Mouse (Mus musculus) R1 (cell line): ENCODE data around the gene Srm.

Source experiments
- DNase-seq: peaks from one replicate; pipeline ENCODE4 v3.0.0-alpha.2; 2018; ENCODE audit warnings: low read depth, low spot score

Gene Srm

GRCm38 (mm10) chr4:148633395-148634061, 42.2 kb downstream of the Srm start:
- no peak for DNase-seq

- DNase-seq, result no peak
Measured at GRCm38 (mm10) chr4:148635309-148635708, 44.0 kb downstream of the Srm start.

- no peak for DNase-seq
Measured at GRCm38 (mm10) chr4:148638302-148638701, 47.0 kb downstream of the Srm start.

- DNase-seq, result no peak
Measured at GRCm38 (mm10) chr4:148639455-148639854, 48.2 kb downstream of the Srm start.

GRCm38 (mm10) chr4:148641121-148641520, 49.8 kb downstream of the Srm start:
- no peak for DNase-seq

GRCm38 (mm10) chr4:148643291-148644156, 52.2 kb downstream of the Srm start, which contains the start of gene Gm572:
Gene Gm572 (plus strand): TSS chr4:148643317.
- no peak for DNase-seq

GRCm38 (mm10) chr4:148644157-148644511, 52.8 kb downstream of the Srm start:
- DNase-seq, result peak; percentile 88
